Mouse (Mus musculus): ENCODE measurements around the gene Nostrin. TPM values are rescaled to one million over a fixed set of nuclear protein-coding genes. Genes with fewer than 3 reads are reported as not detected.

The Nostrin gene
- total RNA-seq, 2 experiments from 2014 or later = 9.0 to 9.3 TPM

DNA sequence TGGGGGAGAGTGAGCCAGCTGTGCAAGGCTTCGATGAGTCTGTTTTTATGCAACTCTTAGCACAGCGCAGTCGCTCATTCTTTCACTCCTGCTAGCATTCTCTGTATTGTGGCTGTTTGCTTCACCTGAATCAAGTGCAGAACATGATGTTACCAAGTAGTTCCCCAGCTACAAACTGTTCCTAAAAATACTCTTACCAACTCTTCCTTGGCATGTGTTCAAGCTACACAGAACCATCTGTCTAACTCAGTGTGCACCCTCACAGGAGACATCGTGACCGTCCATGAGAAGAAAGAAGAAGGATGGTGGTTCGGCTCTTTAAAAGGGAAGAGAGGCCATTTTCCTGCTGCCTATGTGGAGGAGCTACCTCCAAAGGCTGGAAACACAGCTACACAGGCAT, 53.1 kb downstream of the Nostrin start:
- no peak for ATAC-seq (replicated peaks; ENCODE audit: poor library complexity, severe bottlenecking)

DNA sequence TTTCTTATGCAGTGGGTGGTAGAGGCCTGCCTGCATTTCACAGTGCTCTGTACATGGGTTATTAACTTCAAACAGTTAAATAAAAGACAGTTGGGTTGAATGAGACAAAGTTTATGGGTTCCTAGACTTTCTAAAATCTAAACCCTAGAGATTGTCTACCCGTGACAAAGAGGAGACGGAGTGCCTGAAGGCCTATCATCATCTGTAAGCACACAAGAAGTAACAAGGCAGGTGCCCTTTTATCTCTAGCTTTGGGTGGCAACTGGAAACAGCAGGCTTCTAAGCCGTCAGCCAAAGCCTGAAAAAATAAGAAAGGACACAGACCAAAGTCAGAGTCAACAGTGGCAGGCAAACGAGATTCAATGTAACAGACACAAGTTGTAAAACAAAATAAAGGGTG, 53.6 kb downstream of the Nostrin start:
- ATAC-seq (replicated peaks; ENCODE audit: poor library complexity, severe bottlenecking) = no peak

DNA sequence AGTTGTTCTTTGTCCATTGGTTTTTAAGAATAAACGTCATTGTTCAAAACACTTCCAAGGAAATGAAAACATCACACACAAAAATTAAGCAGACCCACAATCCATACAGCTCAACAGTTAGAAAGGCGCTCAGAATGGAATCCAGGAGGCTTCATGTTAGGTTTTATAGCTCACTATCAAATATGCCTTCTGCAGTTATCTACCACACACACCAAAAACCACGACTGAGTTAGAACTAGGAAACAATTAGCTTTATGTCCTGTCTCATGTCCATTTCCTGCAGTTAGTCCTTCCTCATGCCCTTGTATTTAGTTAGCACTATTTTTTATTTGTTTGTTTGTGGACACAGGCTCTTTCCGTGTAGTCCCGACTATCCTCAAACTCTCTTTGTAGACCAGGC, 55.5 kb downstream of the Nostrin start:
- ATAC-seq (replicated peaks; ENCODE audit: poor library complexity, severe bottlenecking) = no peak

DNA sequence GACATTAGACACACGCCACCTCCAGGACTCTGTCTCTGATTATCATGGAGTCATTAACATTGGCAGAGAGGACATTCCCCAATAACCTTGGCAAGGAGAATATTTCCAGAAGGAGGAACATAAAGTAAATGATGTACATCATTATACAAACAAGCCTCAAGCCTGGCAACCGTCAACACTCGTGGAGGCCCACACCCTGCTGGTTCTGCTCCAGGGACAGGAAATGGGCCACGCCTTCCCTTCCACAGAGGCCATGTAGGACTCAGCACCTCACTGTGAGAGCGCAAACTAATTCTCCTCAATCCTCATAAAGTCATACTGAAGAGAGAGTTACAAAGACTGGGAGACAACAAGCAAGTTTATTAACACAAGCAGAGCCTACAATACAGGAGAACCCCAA, 58.0 kb downstream of the Nostrin start:
- ATAC-seq (replicated peaks; ENCODE audit: poor library complexity, severe bottlenecking) = no peak

DNA sequence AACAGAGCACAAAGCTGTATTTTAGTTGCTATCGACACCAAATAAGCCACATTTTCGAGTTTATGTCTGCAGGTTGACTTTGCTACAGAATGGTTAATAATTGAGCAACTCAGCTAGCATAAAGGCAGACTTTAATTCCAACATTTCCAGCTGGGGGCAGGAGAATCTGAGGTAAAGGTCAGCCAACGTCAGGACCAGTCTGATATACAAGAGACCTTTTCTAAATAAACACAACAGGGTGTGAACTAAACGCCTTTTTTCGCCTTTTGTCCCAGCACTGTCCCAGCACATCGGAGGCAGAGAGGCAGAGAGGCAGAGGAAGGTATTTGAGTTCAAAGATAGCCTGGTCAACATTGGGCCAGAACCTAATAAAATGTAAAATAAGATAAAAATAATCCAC, 69.6 kb downstream of the Nostrin start:
- ATAC-seq (replicated peaks; ENCODE audit: poor library complexity, severe bottlenecking) = no peak

DNA sequence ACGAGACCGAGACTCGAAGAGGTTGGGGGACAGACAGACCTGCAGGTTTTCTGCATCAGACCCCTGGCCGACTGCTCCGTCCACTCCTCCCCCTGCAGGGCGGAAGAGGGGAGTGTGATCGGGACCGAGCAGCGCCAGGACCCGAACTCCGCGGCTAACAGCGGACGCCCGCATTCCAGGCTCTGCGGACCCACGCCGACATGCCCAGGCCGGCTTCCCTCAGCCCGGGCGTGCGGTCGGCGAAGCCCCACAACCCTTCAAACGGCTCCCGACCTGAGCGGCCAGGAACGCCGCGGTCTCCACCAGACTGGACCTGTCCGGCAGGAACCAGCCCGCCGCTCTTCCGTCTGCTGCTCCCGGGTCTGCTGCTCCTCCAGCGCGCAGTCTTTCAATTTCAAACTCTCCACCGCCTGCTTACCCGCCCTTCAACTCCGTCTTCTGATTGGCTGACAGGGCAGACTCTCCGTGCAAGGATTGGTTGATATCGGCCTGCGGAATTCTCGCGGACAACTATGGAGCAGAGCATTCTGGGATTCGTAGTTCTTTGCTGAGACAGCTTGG, 70.3 kb downstream of the Nostrin start, which contains the start of gene Spc25:
Spc25 (minus strand) TSS at position 404 of the 561 bp plus-strand sequence.
- ATAC-seq (replicated peaks; ENCODE audit: poor library complexity, severe bottlenecking) = peak; percentile 99

DNA sequence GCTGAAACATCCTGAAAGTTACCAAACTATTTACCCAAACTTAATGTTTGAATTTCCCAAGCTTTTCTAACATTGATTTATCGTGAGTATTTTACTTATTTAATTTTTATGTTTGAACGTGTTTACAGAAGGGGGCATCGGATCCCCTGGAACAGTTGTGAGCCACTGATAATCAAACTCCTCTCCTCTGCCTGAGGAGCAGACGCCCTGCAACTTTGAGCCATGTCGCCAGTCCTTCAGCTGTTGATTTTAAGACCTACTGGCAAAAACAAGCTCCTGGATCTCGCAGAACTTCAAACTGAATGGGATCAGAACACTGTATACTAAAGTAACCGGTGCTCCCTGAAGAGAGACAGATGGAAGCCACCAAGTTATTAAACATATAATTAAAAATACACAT, 70.9 kb downstream of the Nostrin start:
- ATAC-seq (replicated peaks; ENCODE audit: poor library complexity, severe bottlenecking) = no peak

DNA sequence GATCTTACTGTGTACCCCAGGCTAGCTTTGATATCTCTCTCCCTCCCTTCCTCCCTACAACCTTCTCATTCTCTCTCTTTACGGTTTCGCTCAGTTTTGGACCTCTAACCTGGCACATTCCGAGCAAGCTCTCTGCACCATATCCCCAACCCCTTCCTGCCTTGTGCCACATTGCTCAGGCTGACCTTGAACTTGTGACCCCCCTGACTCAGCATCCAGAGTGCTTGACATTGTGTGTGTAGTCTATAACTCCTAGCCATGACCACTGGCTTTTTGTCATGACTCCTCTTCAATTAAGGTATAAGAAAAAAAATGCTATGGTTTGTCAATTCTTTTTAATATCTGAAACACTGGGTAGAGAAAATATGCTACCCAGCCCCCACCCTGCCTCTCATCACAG, 74.1 kb downstream of the Nostrin start:
- no peak for ATAC-seq (replicated peaks; ENCODE audit: poor library complexity, severe bottlenecking)

DNA sequence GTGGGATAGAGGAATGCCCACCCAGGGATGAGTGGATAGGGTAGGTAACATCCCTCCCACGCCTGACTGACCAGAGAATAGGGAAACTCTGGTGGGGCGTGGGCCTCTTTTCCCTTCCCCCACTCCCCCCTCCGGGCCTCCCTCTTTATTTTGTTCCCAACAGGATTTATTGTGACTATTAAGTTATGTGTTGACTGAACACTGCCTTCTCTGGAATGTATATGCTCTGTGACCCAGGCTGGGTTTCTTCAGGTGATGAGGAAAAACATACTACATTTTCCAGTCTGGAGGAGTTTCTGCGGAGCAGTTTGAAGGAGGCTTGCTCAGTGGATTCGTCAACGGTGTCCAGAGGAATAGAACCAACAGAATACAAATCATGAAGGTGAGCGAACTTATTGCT, 75.2 kb downstream of the Nostrin start, which contains the start of gene G6pc2:
G6pc2 (plus strand) TSS at position 301 of the 400 bp plus-strand sequence.
- no peak for ATAC-seq (replicated peaks; ENCODE audit: poor library complexity, severe bottlenecking)

DNA sequence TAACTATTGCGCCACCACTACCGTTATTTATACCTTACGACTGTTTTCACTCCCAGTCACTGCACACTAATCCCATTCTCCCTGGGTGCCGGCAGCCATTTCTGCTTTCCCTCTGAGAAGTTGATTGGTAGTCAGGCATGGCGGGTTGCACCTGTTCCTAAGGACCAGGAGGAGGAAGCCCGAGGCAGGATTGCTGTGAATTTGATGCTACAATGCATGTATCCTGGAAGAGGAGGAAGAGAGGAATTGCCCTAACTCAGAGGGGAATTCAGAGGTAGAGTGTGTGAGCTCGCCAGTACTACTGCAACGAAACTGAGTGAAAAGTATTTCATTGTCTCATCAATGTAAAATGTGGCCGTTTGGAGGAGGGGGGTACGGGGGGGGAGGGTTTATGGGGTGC, 77.1 kb downstream of the Nostrin start:
- no peak for ATAC-seq (replicated peaks; ENCODE audit: poor library complexity, severe bottlenecking)

DNA sequence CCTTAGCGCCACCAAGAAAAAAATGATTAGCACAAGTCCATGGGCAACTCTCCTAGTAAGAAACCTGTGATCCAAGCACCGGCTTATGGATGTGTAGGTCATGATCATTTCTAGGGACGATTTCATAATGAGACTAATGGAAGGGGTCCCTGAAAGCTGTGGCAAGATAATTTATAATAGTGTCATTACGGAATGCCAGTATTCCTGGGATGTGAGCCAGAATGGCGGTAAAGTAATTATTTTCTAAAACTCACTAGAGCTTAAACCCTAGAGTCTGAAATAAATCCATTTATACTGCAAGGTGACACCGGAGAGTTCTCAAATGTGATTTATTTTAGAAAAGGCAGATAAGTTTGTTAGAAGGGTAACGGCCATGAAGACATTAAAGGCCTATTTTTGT, 79.6 kb downstream of the Nostrin start:
- ATAC-seq (replicated peaks; ENCODE audit: poor library complexity, severe bottlenecking) = no peak

DNA sequence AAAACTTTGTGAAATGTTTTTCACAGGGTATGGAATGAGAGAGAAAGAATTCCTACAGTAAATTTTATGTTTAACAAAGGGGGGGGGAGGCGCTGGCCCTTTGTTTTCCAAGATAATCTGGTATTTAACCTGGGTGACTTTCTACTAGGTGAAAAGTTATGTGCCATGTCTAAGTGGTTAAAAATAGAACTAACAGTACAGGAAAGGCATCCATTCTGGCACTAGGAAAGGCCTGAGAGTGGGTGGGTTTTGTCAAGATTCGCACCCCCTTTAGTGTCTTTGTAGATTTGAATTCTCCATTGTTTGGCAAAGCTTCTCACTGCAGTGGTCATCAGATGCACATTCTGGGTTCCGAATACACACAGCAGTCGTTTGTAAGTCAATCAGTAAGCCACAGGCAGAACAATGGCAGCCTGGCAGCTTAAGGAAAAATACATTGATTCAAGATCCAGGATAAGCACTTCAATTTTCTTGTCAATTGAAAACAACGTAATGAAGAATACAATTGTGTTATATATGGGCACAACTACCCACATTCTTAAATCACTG, 86.3 kb downstream of the Nostrin start:
- no peak for ATAC-seq (replicated peaks; ENCODE audit: poor library complexity, severe bottlenecking)

DNA sequence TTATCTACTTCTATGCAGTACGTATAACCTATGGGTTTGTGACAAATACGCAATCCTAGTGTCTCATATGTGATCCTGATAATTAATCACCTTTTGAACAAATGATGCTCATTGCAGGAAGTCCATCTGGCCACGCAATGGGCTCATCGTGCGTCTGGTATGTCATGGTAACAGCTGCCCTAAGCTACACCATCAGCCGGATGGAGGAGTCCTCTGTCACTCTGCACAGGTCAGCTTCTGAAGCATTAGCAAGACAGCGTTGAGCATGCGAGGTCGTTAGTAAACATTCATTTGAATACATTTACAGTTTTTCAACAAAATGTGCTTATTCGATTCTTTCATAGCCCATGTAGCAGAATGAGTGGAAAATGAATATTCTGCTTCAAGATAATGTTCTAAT, 87.2 kb downstream of the Nostrin start:
- no peak for ATAC-seq (replicated peaks; ENCODE audit: poor library complexity, severe bottlenecking)

DNA sequence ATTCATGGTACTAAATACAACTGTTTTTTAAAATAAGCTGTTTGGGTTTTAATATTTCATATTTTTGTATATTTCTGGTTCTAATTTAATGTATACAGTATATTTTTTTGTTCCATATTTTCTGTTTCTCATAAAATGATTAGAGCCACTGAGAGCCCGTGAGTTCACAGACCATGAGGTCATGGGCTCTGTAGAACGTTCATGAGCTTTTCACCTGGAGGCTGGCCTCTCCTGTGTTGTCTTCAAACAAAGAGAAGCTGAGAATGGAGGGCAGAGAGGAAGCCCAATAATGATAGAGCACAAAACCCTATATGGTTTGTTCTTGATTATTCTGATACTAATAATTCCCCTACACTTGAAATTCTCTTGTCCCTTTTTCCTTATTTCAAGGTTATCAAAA, 89.1 kb downstream of the Nostrin start:
- no peak for ATAC-seq (replicated peaks; ENCODE audit: poor library complexity, severe bottlenecking)

DNA sequence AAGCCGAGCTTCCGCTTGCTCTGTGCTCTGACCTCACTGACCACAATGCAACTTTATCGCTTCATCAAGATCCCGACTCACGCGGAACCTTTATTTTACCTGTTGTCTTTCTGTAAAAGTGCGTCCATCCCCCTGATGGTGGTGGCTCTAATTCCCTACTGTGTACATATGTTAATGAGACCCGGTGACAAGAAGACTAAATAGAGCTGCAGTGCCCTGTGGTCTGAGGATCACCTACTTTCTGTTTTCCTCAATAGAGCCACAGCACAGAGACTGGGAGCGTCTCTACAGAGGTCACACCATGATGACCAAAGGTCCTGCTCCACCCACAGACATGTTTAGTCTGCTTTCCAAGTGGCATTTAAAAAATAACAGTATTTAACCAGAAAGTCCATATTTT, 91.3 kb downstream of the Nostrin start:
- ATAC-seq (replicated peaks; ENCODE audit: poor library complexity, severe bottlenecking) = no peak

DNA sequence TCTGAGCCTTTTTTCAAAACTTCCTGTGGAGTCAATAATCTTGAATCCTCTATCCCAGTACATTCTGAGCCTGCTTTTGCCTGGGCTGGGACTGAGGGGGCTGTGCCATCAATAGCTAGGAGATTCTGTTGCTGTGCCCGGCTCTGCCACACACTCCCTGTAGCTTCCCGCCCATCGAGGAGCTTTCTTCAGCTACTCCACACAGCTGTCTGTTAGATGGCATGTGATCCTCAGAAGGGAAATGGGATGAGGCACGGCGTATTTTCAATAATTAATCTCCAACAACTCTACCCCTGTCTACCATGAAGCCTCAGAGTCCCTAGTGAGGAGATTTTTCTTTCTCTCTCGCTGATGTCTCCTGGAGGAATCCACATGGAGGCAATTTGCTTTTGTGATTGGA, 93.0 kb downstream of the Nostrin start:
- no peak for ATAC-seq (replicated peaks; ENCODE audit: poor library complexity, severe bottlenecking)

DNA sequence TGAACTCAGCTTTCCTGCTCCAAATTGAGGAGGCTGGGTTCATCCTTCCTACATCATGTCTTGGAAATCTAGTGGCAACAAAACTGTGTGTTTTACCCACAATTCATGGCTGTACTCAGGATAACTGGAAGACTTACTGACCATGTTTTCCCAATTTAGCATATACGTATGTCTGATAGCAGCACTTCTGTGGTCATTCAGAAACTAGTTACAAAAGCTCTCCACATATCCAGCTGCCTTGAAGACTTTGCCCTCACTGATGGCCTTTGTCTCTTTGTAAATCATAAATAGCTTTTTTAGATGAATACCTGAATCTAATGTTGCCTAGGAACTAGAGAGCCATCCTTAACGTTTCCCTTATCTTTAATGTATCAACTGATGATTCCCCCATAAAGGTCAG, 94.5 kb downstream of the Nostrin start:
- ATAC-seq (replicated peaks; ENCODE audit: poor library complexity, severe bottlenecking) = no peak

DNA sequence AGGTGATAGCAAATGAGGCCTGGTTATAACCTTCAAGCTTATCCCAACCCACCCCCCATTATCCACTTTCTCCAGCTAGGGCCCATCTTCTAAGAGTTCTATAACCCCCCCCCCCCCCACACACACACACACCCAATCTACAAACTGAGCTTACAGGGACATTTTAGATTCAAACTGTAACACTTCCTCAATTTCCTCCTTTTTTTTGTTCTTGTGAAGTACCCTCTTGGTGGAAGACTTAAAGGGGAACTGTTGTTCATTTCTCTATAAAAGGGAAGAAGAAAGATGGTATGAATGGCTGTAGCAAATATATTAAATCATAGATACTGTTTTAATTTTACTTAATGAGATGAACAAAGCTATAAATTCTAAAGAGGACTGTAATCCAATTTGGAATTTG, 96.5 kb downstream of the Nostrin start:
- peak; percentile 68 for ATAC-seq (replicated peaks; ENCODE audit: poor library complexity, severe bottlenecking)

DNA sequence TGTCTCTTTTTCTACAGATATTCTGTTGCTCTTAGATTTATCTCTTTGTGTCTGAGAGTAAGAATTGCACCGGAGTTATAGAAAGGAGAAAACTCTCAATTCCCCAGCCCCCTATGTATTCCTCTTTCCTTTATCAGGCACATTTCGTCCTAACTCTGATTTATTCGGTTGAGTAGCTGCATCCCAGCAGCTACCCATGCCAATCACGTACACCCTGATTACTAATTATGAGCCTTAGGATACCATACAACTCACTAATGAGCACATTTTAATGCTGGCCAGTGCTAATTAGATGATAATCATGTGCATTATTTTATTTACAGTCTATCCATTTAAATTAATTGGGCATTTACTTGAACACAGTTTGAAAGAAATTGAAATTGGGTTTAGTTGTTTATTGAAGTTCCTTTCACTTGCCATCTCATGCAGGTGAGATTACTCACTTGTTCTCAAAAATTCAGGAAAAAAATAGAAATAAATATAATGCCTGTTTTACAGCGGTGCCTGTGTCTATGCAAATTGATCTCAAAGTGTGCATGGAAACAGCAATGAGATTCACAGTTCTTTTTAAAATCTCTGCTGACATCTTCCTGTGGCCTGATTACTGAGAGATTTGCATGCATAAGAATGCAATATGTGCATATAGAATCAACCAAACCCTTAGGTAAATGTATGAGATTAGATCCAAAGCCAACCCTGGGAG, 99.5 kb downstream of the Nostrin start:
- no peak for ATAC-seq (replicated peaks; ENCODE audit: poor library complexity, severe bottlenecking)

Data from granulocyte monocyte progenitor cell, adult 5-6 weeks (primary cell).